Mouse (Mus musculus): ENCODE data around the gene Ptprr. TPM values are rescaled to one million over a fixed set of nuclear protein-coding genes. Genes with fewer than 3 reads are reported as not detected.

The Ptprr gene
- polyA plus RNA-seq, 1 experiment = not detected

- no peak for TF ChIP-seq GATA1 (IDR thresholded peaks at IDR 0.05; ENCODE audit: low read length)
These were observed 187.8 kb downstream of the Ptprr start for GRCm38 (mm10) chr10:116205580-116206358.

- TF ChIP-seq GATA1 (IDR thresholded peaks at IDR 0.05; ENCODE audit: low read length) = no peak
These were observed 188.4 kb downstream of the Ptprr start for GRCm38 (mm10) chr10:116206449-116206848.

GRCm38 (mm10) chr10:116207987-116208726 lies 190.1 kb downstream of the Ptprr start:
- TF ChIP-seq GATA1 (IDR thresholded peaks at IDR 0.05; ENCODE audit: low read length) = no peak

DNA sequence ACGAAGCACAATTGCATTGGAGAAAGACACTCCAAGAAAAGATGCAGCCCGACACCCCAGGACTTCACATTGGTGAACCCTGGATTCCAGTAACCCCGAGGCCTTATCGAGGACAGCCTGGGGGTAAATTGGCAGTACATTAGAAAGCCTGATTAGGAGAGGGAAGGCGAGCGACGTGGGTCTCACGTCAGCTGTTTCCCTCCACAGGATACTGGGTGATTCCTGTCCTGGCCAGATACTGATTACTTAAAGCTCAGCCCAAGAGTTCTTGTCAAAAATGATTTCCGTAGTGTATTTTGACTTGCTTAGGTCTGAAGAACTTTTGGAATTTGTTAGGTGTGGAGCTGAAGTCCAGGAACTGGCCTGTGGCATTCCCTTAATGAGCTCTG lies 190.7 kb downstream of the Ptprr start:
- no peak for TF ChIP-seq GATA1 (IDR thresholded peaks at IDR 0.05; ENCODE audit: low read length)

DNA sequence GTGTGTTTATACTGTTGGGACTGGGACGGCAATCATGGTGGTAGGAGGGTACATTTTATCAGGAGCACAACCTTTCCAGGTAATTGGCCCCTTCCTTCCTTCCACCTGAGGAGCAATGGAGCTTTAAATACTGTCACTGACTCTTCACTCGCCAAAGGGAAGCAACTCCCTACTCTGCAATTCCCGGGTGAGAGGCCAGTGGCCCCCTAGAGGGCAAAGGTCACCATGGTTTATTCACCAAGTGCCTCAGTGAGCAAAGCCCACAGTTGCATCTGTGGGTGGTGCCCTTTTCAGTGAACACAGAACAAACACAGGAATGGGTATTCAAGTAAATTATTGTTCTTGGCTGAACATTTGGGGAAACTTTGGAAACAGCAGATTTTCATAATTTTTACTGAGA lies 194.1 kb downstream of the Ptprr start:
- no peak for TF ChIP-seq GATA1 (IDR thresholded peaks at IDR 0.05; ENCODE audit: low read length)

DNA sequence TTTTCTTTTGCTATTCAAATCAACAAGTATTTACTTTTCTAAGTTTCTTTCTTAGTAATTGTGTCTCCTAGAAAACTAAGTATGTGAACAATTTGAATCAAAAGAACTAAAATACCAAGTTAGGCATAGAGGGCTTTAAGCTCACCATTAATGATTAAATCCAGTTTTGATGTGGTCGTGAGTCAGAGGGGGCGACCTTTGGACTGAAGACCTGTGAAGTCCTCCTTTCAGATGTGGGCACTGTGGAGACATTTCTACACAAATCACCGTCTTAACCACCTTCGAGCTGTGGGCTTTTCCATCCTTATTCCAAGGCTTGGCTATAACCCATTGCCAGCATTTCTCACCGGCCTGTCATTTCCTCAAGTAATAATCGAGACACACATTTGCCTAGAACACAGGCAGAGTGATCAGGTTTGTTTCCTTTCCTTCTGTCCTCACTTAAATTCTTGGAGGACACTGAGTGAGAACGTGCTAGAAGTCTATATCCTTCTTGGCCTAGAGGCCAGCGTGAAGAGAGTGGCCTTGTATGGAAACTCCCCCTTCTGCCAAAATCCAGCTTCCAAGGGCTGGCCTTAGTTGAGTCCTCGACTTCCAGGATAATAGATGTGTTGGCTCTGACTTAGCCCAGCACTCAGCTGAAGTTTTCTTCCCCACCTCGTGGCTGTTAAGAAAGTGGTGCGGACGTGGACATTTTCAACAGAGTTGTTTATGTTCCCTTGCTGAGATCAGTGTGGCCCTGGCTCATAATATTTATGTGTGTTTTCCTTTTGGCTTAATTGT lies 202.5 kb downstream of the Ptprr start:
- no peak for TF ChIP-seq GATA1 (IDR thresholded peaks at IDR 0.05; ENCODE audit: low read length)

DNA sequence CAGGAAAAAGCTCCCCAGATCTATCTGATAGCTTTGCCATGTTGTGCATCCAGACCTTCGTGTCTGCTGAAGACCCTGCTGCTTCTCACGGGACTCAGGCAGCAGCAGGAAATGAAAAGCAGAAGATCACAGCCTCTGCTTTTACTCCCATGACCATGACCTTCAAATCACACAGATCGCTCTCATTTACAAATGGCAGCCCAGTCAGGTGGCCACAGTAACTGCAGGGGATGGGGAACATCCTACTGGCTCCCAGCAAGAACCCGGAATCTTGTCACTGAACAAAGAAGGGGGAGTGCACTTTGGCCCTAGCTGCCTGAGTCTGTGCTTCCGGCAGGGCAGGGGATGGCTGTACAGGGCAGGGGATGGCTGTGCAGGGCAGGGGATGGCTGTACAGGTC lies 217.3 kb downstream of the Ptprr start:
- TF ChIP-seq GATA1 (IDR thresholded peaks at IDR 0.05; ENCODE audit: low read length) = no peak

GRCm38 (mm10) chr10:116242200-116242599 lies 224.2 kb downstream of the Ptprr start:
- TF ChIP-seq GATA1 (IDR thresholded peaks at IDR 0.05; ENCODE audit: low read length) = no peak

GRCm38 (mm10) chr10:116243373-116243772 lies 225.4 kb downstream of the Ptprr start:
- TF ChIP-seq GATA1 (IDR thresholded peaks at IDR 0.05; ENCODE audit: low read length) = no peak

- no peak for TF ChIP-seq GATA1 (IDR thresholded peaks at IDR 0.05; ENCODE audit: low read length)
These were observed 227.6 kb downstream of the Ptprr start for GRCm38 (mm10) chr10:116245632-116246031.

DNA sequence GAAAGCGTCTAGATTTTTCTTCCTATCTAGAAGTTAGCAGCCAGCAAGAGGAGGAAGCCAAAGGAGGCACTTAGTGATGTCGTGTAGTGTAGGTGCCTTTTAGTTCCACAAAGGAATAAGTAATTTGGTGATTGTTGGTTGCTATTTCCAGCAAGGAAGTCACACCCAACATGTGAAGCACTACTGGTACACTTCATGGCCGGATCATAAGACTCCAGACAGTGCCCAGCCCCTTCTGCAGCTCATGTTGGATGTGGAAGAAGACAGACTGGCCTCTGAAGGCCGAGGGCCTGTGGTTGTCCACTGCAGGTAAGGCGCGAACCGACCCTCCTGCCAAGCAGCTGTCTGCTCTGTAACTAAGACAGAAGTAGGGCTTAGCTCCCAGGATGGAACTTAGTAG lies 234.7 kb downstream of the Ptprr start:
- TF ChIP-seq GATA1 (IDR thresholded peaks at IDR 0.05; ENCODE audit: low read length) = no peak

DNA sequence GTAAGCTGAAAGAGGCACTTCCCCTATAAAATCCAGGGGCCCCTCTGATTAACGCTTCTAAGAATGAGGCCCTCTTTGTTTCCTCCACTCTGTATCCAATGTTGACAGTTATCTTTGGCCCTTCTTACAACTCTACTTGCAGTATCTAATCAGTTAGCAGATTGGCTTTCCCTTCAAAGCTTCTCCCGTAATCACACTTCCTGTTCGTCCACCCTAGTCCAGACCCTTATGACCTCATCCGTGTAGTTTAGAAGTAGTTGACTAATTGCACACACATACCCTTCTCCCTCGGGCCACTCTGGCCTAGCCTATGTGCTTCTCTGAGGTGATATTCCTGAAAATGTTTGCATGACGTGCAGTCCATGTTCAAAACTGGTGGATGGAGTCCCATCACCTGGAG lies 236.0 kb downstream of the Ptprr start:
- TF ChIP-seq GATA1 (IDR thresholded peaks at IDR 0.05; ENCODE audit: low read length) = no peak

DNA sequence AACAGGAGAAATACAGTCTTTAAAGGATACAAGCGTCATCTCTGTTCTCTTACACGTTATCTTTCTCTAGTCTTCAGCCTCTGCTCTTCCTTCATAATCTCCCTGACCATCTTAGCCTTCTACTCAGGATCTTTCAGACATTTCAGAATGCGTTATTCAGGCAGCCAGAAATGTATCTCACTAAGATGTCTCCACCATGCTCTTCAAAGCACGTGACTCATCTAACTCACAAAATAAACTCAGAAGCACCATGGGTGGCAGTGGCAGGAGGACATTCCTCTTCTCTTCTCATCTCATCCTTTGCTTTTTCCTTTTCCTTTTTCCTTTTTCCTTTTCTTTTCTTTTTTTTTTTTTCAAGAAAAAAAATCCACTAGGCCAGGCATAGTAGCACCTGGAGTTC lies 241.3 kb downstream of the Ptprr start:
- TF ChIP-seq GATA1 (IDR thresholded peaks at IDR 0.05; ENCODE audit: low read length) = no peak

DNA sequence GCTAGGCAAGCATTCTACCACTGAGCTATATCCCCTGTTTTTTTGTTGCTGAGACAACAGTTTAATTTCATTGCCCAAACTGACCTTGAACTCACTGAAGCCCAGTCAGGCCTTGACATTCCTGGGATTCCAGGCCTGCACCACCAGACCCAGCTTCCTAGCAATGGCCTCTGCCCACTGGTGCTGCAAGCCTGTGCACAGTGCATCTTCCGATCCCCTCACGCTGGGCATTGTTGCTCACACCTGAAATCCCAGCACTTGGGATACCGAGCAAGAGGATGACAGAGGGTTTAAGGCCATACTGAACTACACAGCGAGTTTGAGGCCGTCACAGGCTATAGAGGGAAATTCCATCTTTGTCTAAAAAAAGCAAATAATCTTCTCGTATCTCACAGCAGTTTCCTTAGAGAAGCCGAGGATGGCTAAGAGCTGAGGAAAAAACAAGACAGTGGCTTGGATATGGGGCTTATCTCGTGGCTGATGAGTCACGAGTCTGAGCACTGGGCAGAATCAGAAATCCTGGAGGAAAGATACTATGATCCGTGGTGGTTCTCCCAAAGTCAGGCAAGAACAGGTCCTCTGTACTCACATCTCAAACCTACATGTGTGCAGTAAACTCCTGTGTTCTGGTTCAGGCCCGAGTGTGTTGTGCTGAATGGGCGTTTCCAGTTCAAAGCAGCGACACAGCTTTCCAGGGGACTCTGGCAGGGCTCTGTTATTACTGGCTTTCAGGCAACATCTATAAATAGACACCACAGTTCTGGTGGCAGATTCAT lies 242.8 kb downstream of the Ptprr start:
- no peak for TF ChIP-seq GATA1 (IDR thresholded peaks at IDR 0.05; ENCODE audit: low read length)

- TF ChIP-seq GATA1 (IDR thresholded peaks at IDR 0.05; ENCODE audit: low read length) = no peak
These were observed 243.5 kb downstream of the Ptprr start for GRCm38 (mm10) chr10:116261559-116261958.
